Mouse (Mus musculus): ENCODE measurements around the gene Htr1a. TPM values are rescaled to one million over a fixed set of nuclear protein-coding genes. Genes with fewer than 3 reads are reported as not detected.

Gene Htr1a
- 2.7 and 3.9 TPM in 2 replicates for polyA plus RNA-seq (2012; rRNA removed)

DNA sequence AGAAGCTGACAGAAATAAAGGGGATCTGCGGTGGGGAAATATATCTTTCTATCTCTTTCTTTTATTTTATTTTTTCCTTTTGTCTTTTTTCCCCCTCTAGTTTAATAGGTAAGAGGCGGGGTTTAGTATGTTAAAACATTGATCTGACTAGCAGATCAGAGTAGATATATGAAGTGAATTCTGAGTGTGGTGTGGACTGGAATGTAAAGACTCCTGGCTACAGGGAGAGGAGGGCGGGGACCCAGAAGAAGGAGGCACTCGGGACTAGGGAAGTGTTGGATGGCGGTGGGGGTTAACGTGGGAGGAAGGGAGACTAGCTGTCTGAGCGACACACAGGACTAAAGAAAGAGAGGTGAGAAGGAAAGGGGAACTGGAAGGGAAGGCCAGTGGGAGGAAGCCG lies at the start of gene Htr1a:
Htr1a (plus strand) TSS at position 301 of the 400 bp plus-strand sequence.
- 8% methylated on average over 8 of the region's 8 CpGs for WGBS
- 0 out of 2 replicates have a peak, but pooled peaks cover 2% of the 10 kb centered on the region for H3K4me1 ChIP-seq (ENCODE audit: control insufficient read depth, insufficient read depth, low read length)
- peak within 1 kb of the TSS; percentile 6 for H3K4me3 ChIP-seq (replicated peaks; ENCODE audit: insufficient read depth, low read depth, low read length)
- DNase-seq, result no peak
- TF ChIP-seq POLR2A (IDR thresholded peaks at IDR 0.05; ENCODE audit: borderline replicate concordance, insufficient read depth, low read length) (no peak), CTCF (IDR thresholded peaks at IDR 0.05; ENCODE audit: borderline replicate concordance, insufficient read depth, low read depth, low read length) (no peak)
- peaks cover 3% of the 10 kb centered on the region; the same call in 1 of the 2 replicates for H3K27me3 ChIP-seq (ENCODE audit: control insufficient read depth, insufficient read depth, low read length)
- no peak within 1 kb of the TSS for H3K27ac ChIP-seq (ENCODE audit: insufficient read depth, low read length)

DNA sequence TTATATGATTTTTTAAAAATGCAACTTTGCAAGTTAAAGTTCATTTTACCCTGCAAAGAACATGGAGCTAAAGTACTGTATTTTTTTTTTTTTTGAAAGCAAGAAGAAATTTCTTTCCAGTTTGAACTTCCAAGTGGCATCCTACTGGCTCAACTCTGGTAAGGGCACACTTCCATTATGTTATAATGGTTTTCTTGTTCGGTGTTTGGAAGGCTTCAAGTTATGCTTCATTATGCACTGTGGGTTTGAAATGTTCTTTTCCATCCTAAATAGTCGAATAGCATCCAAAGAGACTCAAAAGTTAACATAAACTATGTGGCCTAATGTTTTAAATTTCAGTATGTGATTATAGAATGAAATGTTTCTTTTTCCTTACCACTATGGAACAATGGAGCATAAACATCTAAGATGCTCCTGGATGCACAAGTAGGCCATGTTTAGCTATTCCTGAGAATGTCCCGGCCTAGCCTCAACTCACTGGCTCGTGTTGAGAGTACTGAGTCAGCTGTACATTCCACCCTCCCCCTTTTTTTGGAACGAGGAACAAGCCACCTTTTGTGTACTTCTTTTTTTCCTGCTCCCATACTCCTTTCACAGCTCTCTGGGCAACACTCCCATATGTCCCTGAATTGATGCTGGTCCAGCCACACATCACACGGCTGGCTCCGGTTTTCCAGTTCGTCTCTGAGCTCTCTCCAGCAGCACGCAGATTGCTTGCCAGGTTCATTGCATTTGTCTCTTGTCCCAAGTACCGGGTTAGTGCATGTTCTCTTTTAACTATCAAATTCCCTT lies 31.7 kb upstream of the Htr1a start:
- TF ChIP-seq CTCF (IDR thresholded peaks at IDR 0.05; ENCODE audit: borderline replicate concordance, insufficient read depth, low read depth, low read length) (no peak), POLR2A (IDR thresholded peaks at IDR 0.05; ENCODE audit: borderline replicate concordance, insufficient read depth, low read length) (no peak)
- Histone ChIP-seq H3K27me3 (ENCODE audit: control insufficient read depth, insufficient read depth, low read length) (no peaks in the 10 kb centered on the region), H3K4me3 (replicated peaks; ENCODE audit: insufficient read depth, low read depth, low read length) (no peak overlapping the region), H3K4me1 (ENCODE audit: control insufficient read depth, insufficient read depth, low read length) (no peaks in the 10 kb centered on the region), H3K27ac (ENCODE audit: insufficient read depth, low read length) (no peak overlapping the region)
- WGBS, result 22% methylated on average over 10 of the region's 10 CpGs
- peak; percentile 5 to 17 for DNase-seq

DNA sequence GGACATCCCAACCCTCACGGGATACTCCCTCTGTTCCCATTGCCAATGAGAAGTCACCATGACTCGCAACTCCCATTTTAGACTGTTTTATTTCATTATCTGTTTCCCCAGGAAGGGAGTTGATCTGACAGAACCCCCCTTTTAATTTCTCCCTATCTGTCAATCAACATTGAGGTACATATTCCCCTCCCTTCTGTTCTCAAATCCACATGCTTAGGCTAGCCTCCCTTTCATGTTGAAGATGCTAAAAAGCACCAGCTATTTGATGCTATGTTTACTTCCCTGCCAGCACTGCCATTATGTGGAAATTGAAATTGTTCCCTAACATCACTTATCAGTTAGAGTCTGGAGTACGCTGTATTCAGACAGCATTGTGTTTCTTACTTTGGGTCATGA lies 31.1 kb upstream of the Htr1a start:
- H3K4me1 ChIP-seq (ENCODE audit: control insufficient read depth, insufficient read depth, low read length), result no peaks in the 10 kb centered on the region
- WGBS, result 43% methylated on average over 3 of the region's 3 CpGs
- TF ChIP-seq POLR2A (IDR thresholded peaks at IDR 0.05; ENCODE audit: borderline replicate concordance, insufficient read depth, low read length) (no peak), CTCF (IDR thresholded peaks at IDR 0.05; ENCODE audit: borderline replicate concordance, insufficient read depth, low read depth, low read length) (no peak)
- no peaks in the 10 kb centered on the region for H3K27me3 ChIP-seq (ENCODE audit: control insufficient read depth, insufficient read depth, low read length)
- no peak for DNase-seq
- H3K27ac ChIP-seq (ENCODE audit: insufficient read depth, low read length), result no peak overlapping the region
- no peak overlapping the region for H3K4me3 ChIP-seq (replicated peaks; ENCODE audit: insufficient read depth, low read depth, low read length)

- no peak overlapping the region for H3K4me3 ChIP-seq (replicated peaks; ENCODE audit: insufficient read depth, low read depth, low read length)
- no peak for DNase-seq
- H3K27me3 ChIP-seq (ENCODE audit: control insufficient read depth, insufficient read depth, low read length), result no peaks in the 10 kb centered on the region
- WGBS, result 58% methylated on average over 2 of the region's 2 CpGs
- no peak overlapping the region for H3K27ac ChIP-seq (ENCODE audit: insufficient read depth, low read length)
- no peaks in the 10 kb centered on the region for H3K4me1 ChIP-seq (ENCODE audit: control insufficient read depth, insufficient read depth, low read length)
- no peak for TF ChIP-seq POLR2A (IDR thresholded peaks at IDR 0.05; ENCODE audit: borderline replicate concordance, insufficient read depth, low read length)
- no peak for TF ChIP-seq CTCF (IDR thresholded peaks at IDR 0.05; ENCODE audit: borderline replicate concordance, insufficient read depth, low read depth, low read length)
Observed at GRCm38 (mm10) chr13:105433141-105433540, 10.3 kb upstream of the Htr1a start.

GRCm38 (mm10) chr13:105433630-105434029 lies 9.8 kb upstream of the Htr1a start:
- Histone ChIP-seq H3K27ac (ENCODE audit: insufficient read depth, low read length) (no peak overlapping the region), H3K27me3 (ENCODE audit: control insufficient read depth, insufficient read depth, low read length) (no peaks in the 10 kb centered on the region), H3K4me1 (ENCODE audit: control insufficient read depth, insufficient read depth, low read length) (no peaks in the 10 kb centered on the region), H3K4me3 (replicated peaks; ENCODE audit: insufficient read depth, low read depth, low read length) (no peak overlapping the region)
- TF ChIP-seq CTCF (IDR thresholded peaks at IDR 0.05; ENCODE audit: borderline replicate concordance, insufficient read depth, low read depth, low read length) (no peak), POLR2A (IDR thresholded peaks at IDR 0.05; ENCODE audit: borderline replicate concordance, insufficient read depth, low read length) (no peak)
- WGBS, result 100% methylated on average over 1 of the region's 1 CpGs
- DNase-seq, result no peak

DNA sequence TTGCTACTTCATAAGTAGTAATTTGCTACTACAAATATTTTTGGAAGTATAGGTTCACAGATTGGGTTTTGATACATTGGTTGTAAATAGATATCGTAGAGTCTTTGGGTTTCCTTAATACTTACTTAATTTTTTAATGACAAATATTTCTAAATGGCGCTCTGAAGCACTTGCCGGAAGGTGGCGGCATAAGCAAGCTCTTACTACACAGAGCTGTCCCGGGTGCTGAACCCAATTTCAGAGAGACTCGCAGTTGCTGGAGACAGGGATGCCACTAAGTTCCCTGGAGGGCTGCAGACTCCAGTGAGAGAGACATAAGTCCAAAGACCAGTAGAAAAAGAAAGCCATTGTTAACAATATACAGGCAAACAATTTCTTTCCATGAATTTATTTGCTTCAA lies 863 bp upstream of the Htr1a start:
- H3K4me3 ChIP-seq (replicated peaks; ENCODE audit: insufficient read depth, low read depth, low read length), result no peak overlapping the region

GRCm38 (mm10) chr13:105443871-105444237 lies 415 bp downstream of the Htr1a start:
- TF ChIP-seq POLR2A (IDR thresholded peaks at IDR 0.05; ENCODE audit: borderline replicate concordance, insufficient read depth, low read length) (no peak), CTCF (IDR thresholded peaks at IDR 0.05; ENCODE audit: borderline replicate concordance, insufficient read depth, low read depth, low read length) (no peak)
- peak overlapping the region; percentile 6 for H3K4me3 ChIP-seq (replicated peaks; ENCODE audit: insufficient read depth, low read depth, low read length)
- 0 out of 2 replicates have a peak, but pooled peaks cover 2% of the 10 kb centered on the region for H3K4me1 ChIP-seq (ENCODE audit: control insufficient read depth, insufficient read depth, low read length)
- H3K27me3 ChIP-seq (ENCODE audit: control insufficient read depth, insufficient read depth, low read length), result peaks cover 3% of the 10 kb centered on the region; the same call in 1 of the 2 replicates
- H3K27ac ChIP-seq (ENCODE audit: insufficient read depth, low read length), result no peak overlapping the region
- no peak for DNase-seq
- WGBS, result under 1% methylated on average over 15 of the region's 15 CpGs

More for the DNA sequence above, 863 bp upstream of the Htr1a start:
- Histone ChIP-seq H3K27me3 (ENCODE audit: control insufficient read depth, insufficient read depth, low read length) (peaks cover 3% of the 10 kb centered on the region; the same call in 1 of the 2 replicates), H3K27ac (ENCODE audit: insufficient read depth, low read length) (no peak overlapping the region), H3K4me1 (ENCODE audit: control insufficient read depth, insufficient read depth, low read length) (0 out of 2 replicates have a peak, but pooled peaks cover 2% of the 10 kb centered on the region)
- DNase-seq, result peak; percentile 6 to 17
- WGBS, result 5% methylated on average over 6 of the region's 6 CpGs
- TF ChIP-seq POLR2A (IDR thresholded peaks at IDR 0.05; ENCODE audit: borderline replicate concordance, insufficient read depth, low read length) (no peak), CTCF (IDR thresholded peaks at IDR 0.05; ENCODE audit: borderline replicate concordance, insufficient read depth, low read depth, low read length) (peak; percentile 54)
